Mouse (Mus musculus): ENCODE measurements at regions not wholly inside any gene's neighbourhood (a gene's known extent, or its start where the extent isn't known, plus 50 kb on each side); places are given as distances from the start of the nearest gene placed in this dataset.
"Not testable (repeated sequence)": the region's sequence is repeated elsewhere in the genome, so short reads cannot be mapped to it uniquely, and the experiment has no call there.

DNA sequence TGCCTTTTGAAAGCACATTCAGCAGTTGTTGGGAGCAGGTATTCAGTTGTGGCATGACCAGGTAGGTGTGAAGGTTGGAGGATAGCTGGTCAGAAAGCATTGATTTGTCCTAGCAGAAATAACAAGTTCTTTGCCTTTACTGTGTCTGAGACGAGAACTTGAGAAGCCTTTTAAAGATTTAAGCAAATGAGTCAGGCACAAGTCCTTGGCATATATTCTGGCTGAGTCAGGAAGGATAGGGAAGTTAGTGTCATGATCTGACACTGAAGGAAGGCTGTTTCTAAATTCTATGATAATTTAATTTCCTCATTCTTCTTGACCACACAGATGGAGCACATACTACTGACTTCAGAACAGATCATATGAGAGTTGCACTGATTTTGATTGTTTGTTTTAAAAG, 993.8 kb downstream of the Basp1 start:
- Histone ChIP-seq H3K4me3 (no peak overlapping the region), H3K9me3 (replicated peaks) (no peaks in the 10 kb centered on the region), H3K27ac (no peak overlapping the region), H3K27me3 (ENCODE audit: low read depth, poor library complexity, severe bottlenecking) (no peaks in the 10 kb centered on the region), H3K4me1 (no peaks in the 10 kb centered on the region), H3K36me3 (no peaks in the 10 kb centered on the region)
- DNase-seq (ENCODE audit: low spot score) = no peak
- 77% methylated on average over 1 of the region's 1 CpGs for WGBS

DNA sequence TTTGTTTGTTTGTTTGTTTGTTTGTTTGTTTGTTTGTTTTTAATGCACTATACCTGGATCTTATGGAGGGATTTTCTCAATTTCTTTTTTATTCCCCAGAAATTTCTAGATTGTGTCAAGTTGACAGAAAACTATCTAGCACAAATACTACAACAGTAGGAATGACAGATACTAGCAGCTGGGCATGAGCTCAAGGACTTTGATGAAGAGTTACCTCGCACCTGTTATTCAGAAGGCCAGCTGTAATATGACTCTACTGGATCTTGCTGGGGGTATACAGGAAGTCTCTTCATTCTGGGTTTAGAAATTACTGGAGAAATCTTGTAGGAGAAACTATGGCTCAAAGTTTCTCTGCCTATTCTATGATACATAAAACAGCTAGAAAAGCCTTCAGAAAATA, 994.4 kb downstream of the Basp1 start:
- Histone ChIP-seq H3K4me3 (no peak overlapping the region), H3K36me3 (no peaks in the 10 kb centered on the region), H3K27ac (no peak overlapping the region), H3K4me1 (no peaks in the 10 kb centered on the region), H3K27me3 (ENCODE audit: low read depth, poor library complexity, severe bottlenecking) (no peaks in the 10 kb centered on the region), H3K9me3 (replicated peaks) (no peaks in the 10 kb centered on the region)
- DNase-seq (ENCODE audit: low spot score) = no peak
- 79% methylated on average over 1 of the region's 1 CpGs for WGBS

DNA sequence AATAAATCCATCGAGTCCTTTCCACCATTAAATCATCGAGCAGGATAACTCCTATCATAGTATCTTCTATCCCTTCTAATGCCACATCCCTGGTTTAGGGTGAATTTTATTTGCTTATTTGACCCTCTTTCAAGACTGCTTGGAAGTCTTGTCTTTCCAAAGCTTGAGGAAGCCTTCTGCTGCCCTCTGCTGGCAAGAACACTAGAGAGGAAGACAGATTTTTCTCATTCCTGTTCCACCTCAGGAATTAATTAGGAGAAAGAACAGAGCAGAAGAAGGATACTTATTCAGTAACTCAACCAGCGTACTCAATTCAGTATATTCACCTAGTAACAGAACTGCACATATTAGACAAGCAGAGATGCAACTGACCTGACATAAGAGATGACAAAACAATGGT, 1005.9 kb downstream of the Basp1 start:
- peak; percentile 57 for DNase-seq (ENCODE audit: low spot score)
- WGBS = 59% methylated on average over 3 of the region's 3 CpGs

DNA sequence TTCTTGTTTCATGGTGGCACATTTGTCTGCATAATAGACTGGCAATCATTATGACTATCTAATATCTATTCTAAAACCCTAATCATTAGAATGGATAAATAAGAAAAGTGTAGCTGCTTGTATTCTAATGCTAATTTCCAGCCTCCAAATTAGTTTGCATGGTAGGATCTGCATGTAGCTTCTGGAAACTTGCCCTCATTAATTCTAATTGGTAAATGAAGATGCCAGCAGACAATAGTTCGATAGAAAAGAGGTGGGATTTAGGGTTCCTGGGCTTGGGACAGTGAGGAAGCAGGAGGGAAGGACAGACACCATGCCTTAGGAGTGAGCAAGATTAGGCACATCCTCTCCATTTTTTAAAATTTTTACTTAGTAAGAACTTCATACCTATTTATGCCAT, 1008.3 kb downstream of the Basp1 start:
- H3K4me1 ChIP-seq = no peaks in the 10 kb centered on the region
- H3K27ac ChIP-seq = no peak overlapping the region
- WGBS = 69% methylated on average over 1 of the region's 1 CpGs
- no peaks in the 10 kb centered on the region for H3K27me3 ChIP-seq (ENCODE audit: low read depth, poor library complexity, severe bottlenecking)
- no peak for DNase-seq (ENCODE audit: low spot score)
- no peak overlapping the region for H3K4me3 ChIP-seq
- no peaks in the 10 kb centered on the region for H3K9me3 ChIP-seq (replicated peaks)
- H3K36me3 ChIP-seq = no peaks in the 10 kb centered on the region

More for the DNA sequence above, 1005.9 kb downstream of the Basp1 start:
- no peak overlapping the region for H3K4me3 ChIP-seq
- no peaks in the 10 kb centered on the region for H3K4me1 ChIP-seq
- no peaks in the 10 kb centered on the region for H3K9me3 ChIP-seq (replicated peaks)
- H3K27me3 ChIP-seq (ENCODE audit: low read depth, poor library complexity, severe bottlenecking) = no peaks in the 10 kb centered on the region
- H3K36me3 ChIP-seq = no peaks in the 10 kb centered on the region
- no peak overlapping the region for H3K27ac ChIP-seq

GRCm38 (mm10) chr15:24400088-24400487, 1013.5 kb downstream of the Basp1 start:
- WGBS = 90% methylated on average over 2 of the region's 2 CpGs

DNA sequence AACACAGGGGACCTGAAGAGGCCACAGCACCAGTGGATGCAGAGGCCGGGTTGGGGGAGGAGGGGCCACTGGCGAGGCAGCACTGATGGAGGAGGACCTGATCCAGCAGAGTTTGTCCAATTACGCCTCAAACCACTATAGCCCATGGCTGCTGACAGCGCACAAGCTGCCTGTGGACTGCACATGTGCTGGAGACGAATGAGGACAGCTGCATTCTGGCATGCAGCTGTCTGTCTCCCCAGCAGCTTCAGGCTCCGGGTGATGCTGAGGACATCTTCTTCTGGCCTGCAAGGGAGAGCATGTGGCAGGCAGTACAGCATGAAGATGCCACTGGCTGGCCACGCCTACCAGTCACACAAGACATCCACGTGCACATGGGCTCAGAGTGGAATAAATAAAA, 1055.2 kb downstream of the Basp1 start:
- WGBS = 90% methylated on average over 8 of the region's 8 CpGs
- no peak for DNase-seq (ENCODE audit: low spot score)

More at GRCm38 (mm10) chr15:24400088-24400487, 1013.5 kb downstream of the Basp1 start:
- Histone ChIP-seq H3K36me3 (no peaks in the 10 kb centered on the region), H3K27ac (no peak overlapping the region), H3K27me3 (ENCODE audit: low read depth, poor library complexity, severe bottlenecking) (no peaks in the 10 kb centered on the region), H3K9me3 (replicated peaks) (no peaks in the 10 kb centered on the region), H3K4me1 (no peaks in the 10 kb centered on the region), H3K4me3 (no peak overlapping the region)
- DNase-seq (ENCODE audit: low spot score) = no peak

GRCm38 (mm10) chr15:24348975-24349560, 1064.5 kb downstream of the Basp1 start:
- Histone ChIP-seq H3K4me1 (no peaks in the 10 kb centered on the region), H3K4me3 (no peak overlapping the region), H3K9me3 (replicated peaks) (no peaks in the 10 kb centered on the region), H3K27me3 (ENCODE audit: low read depth, poor library complexity, severe bottlenecking) (no peaks in the 10 kb centered on the region), H3K27ac (no peak overlapping the region), H3K36me3 (no peaks in the 10 kb centered on the region)
- DNase-seq (ENCODE audit: low spot score) = no peak
- WGBS = 91% methylated on average over 1 of the region's 1 CpGs

More for the DNA sequence above, 1055.2 kb downstream of the Basp1 start:
- H3K27me3 ChIP-seq (ENCODE audit: low read depth, poor library complexity, severe bottlenecking) = no peaks in the 10 kb centered on the region
- H3K4me3 ChIP-seq = no peak overlapping the region
- no peak overlapping the region for H3K27ac ChIP-seq
- 0 out of 2 replicates have a peak, but pooled peaks cover 2% of the 10 kb centered on the region for H3K9me3 ChIP-seq (replicated peaks)
- H3K36me3 ChIP-seq = no peaks in the 10 kb centered on the region
- H3K4me1 ChIP-seq = no peaks in the 10 kb centered on the region

DNA sequence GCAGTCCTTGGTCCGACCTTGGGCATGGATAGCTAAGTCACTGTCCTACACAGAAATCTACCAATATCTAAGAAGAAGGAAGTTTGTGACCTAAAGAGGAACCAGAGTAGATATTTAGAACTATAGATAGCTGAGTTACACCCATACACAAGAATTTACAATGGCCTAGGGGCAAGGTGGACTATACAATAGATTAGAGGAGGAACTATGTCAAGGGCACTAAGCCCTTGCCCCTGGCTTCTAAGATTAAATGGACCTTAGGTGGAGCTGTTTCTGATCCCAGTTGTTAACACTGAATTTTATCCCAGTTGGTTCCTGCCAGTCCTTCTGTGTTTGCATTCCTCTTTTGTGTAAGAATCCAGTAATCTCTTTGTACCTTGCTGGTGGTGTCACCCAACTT, 1077.7 kb downstream of the Basp1 start:
- H3K4me1 ChIP-seq; H3K9me3 ChIP-seq (replicated peaks); H3K4me3 ChIP-seq; H3K27ac ChIP-seq; H3K36me3 ChIP-seq; H3K27me3 ChIP-seq (ENCODE audit: low read depth, poor library complexity, severe bottlenecking); DNase-seq (ENCODE audit: low spot score): not testable (repeated sequence)
- WGBS = 88% methylated on average over 1 of the region's 1 CpGs

GRCm38 (mm10) chr15:24303123-24303522, 1110.4 kb downstream of the Basp1 start:
- not testable (repeated sequence) for H3K4me1 ChIP-seq; H3K9me3 ChIP-seq (replicated peaks); H3K27me3 ChIP-seq (ENCODE audit: low read depth, poor library complexity, severe bottlenecking); DNase-seq (ENCODE audit: low spot score); H3K27ac ChIP-seq; H3K36me3 ChIP-seq; H3K4me3 ChIP-seq
- 88% methylated on average over 3 of the region's 3 CpGs for WGBS

GRCm38 (mm10) chr15:24297236-24297635, 1116.3 kb downstream of the Basp1 start:
- Histone ChIP-seq H3K27ac (no peak overlapping the region), H3K4me1 (no peaks in the 10 kb centered on the region), H3K27me3 (ENCODE audit: low read depth, poor library complexity, severe bottlenecking) (no peaks in the 10 kb centered on the region), H3K36me3 (no peaks in the 10 kb centered on the region), H3K9me3 (replicated peaks) (no peaks in the 10 kb centered on the region), H3K4me3 (no peak overlapping the region)
- no peak for DNase-seq (ENCODE audit: low spot score)

GRCm38 (mm10) chr15:24296798-24297197, 1116.8 kb downstream of the Basp1 start:
- 96% methylated on average over 7 of the region's 7 CpGs for WGBS
- DNase-seq (ENCODE audit: low spot score) = no peak
- Histone ChIP-seq H3K36me3 (no peaks in the 10 kb centered on the region), H3K27ac (no peak overlapping the region), H3K9me3 (replicated peaks) (no peaks in the 10 kb centered on the region), H3K4me1 (no peaks in the 10 kb centered on the region), H3K4me3 (no peak overlapping the region), H3K27me3 (ENCODE audit: low read depth, poor library complexity, severe bottlenecking) (no peaks in the 10 kb centered on the region)

GRCm38 (mm10) chr15:24275100-24275499, 1138.5 kb downstream of the Basp1 start:
- DNase-seq (ENCODE audit: low spot score) = no peak
- Histone ChIP-seq H3K36me3 (no peaks in the 10 kb centered on the region), H3K4me3 (no peak overlapping the region), H3K4me1 (no peaks in the 10 kb centered on the region), H3K27ac (no peak overlapping the region), H3K27me3 (ENCODE audit: low read depth, poor library complexity, severe bottlenecking) (no peaks in the 10 kb centered on the region), H3K9me3 (replicated peaks) (no peaks in the 10 kb centered on the region)
- 79% methylated on average over 5 of the region's 5 CpGs for WGBS

GRCm38 (mm10) chr15:24267360-24267759, 1146.2 kb downstream of the Basp1 start:
- Histone ChIP-seq H3K9me3 (replicated peaks) (no peaks in the 10 kb centered on the region), H3K4me1 (no peaks in the 10 kb centered on the region), H3K4me3 (no peak overlapping the region), H3K36me3 (no peaks in the 10 kb centered on the region), H3K27ac (no peak overlapping the region), H3K27me3 (ENCODE audit: low read depth, poor library complexity, severe bottlenecking) (no peaks in the 10 kb centered on the region)
- no peak for DNase-seq (ENCODE audit: low spot score)

Data from limb, embryonic 10.5 days (tissue).